Mouse (Mus musculus): ENCODE measurements around the gene Rab44. TPM values are rescaled to one million over a fixed set of nuclear protein-coding genes. Genes with fewer than 3 reads are reported as not detected.

Rab44 gene
- polyA plus RNA-seq (2014; fragmentation: Illumina TruSeq; extraction: RNeasy Lipid Tissue Mini Kit (QIAGEN cat#74804)), result not detected

GRCm38 (mm10) chr17:29113591-29114352, at the start of gene Rab44:
Gene Rab44 (plus strand): TSS chr17:29114145.

GRCm38 (mm10) chr17:29090776-29091175, 23.2 kb upstream of the Rab44 start, which contains the start of gene Cdkn1a:
Gene Cdkn1a (plus strand): TSS chr17:29090976.

Other genes starting within 250 kb of the Rab44 start
- gene 4930539E08Rik, start 198.8 kb upstream of the Rab44 start, polyA plus RNA-seq (2014; fragmentation: Illumina TruSeq; extraction: RNeasy Lipid Tissue Mini Kit (QIAGEN cat#74804)), result not detected
- not detected for gene Pxt1, start 170.3 kb upstream of the Rab44 start, polyA plus RNA-seq (2014; fragmentation: Illumina TruSeq; extraction: RNeasy Lipid Tissue Mini Kit (QIAGEN cat#74804))
- gene Kctd20, start 162.2 kb upstream of the Rab44 start, polyA plus RNA-seq (2014; fragmentation: Illumina TruSeq; extraction: RNeasy Lipid Tissue Mini Kit (QIAGEN cat#74804)), result 54.1 TPM
- gene Stk38, start 106.2 kb upstream of the Rab44 start, polyA plus RNA-seq (2014; fragmentation: Illumina TruSeq; extraction: RNeasy Lipid Tissue Mini Kit (QIAGEN cat#74804)), result 99.1 TPM
- gene Srsf3, start 81.5 kb upstream of the Rab44 start, polyA plus RNA-seq (2014; fragmentation: Illumina TruSeq; extraction: RNeasy Lipid Tissue Mini Kit (QIAGEN cat#74804)), result 744 TPM
- 14.2 TPM for gene Cdkn1a, start 23.2 kb upstream of the Rab44 start, polyA plus RNA-seq (2014; fragmentation: Illumina TruSeq; extraction: RNeasy Lipid Tissue Mini Kit (QIAGEN cat#74804))
- not detected for gene Cpne5, start 124.0 kb downstream of the Rab44 start, polyA plus RNA-seq (2014; fragmentation: Illumina TruSeq; extraction: RNeasy Lipid Tissue Mini Kit (QIAGEN cat#74804))
- 15.3 TPM for gene Ppil1, start 150.0 kb downstream of the Rab44 start, polyA plus RNA-seq (2014; fragmentation: Illumina TruSeq; extraction: RNeasy Lipid Tissue Mini Kit (QIAGEN cat#74804))
- 60.0 TPM for gene BC004004, start 154.6 kb downstream of the Rab44 start, polyA plus RNA-seq (2014; fragmentation: Illumina TruSeq; extraction: RNeasy Lipid Tissue Mini Kit (QIAGEN cat#74804))
- gene Pi16, start 203.5 kb downstream of the Rab44 start, polyA plus RNA-seq (2014; fragmentation: Illumina TruSeq; extraction: RNeasy Lipid Tissue Mini Kit (QIAGEN cat#74804)), result not detected
- gene Mtch1, start 233.8 kb downstream of the Rab44 start, polyA plus RNA-seq (2014; fragmentation: Illumina TruSeq; extraction: RNeasy Lipid Tissue Mini Kit (QIAGEN cat#74804)), result 5.7 TPM
- gene Fgd2, start 246.8 kb downstream of the Rab44 start, polyA plus RNA-seq (2014; fragmentation: Illumina TruSeq; extraction: RNeasy Lipid Tissue Mini Kit (QIAGEN cat#74804)), result not detected